Mouse (Mus musculus) megakaryocyte-erythroid progenitor cell, adult 5-6 weeks (primary cell): ENCODE measurements around the gene Slc1a1. TPM values are rescaled to one million over a fixed set of nuclear protein-coding genes. Genes with fewer than 3 reads are reported as not detected.

ENCODE experiments used
- ATAC-seq: replicated peaks from 2 replicates; pipeline ENCODE4 v1.8.0; 2016; ENCODE audit warnings: mild to moderate bottlenecking, inconsistent platforms; ENCODE audit not compliant: severe bottlenecking, poor library complexity, low FRiP score, low TSS enrichment
- total RNA-seq, 2 experiments: library from RNA; stranded (forward) in 1 of 2; stranded (reverse) in 1 of 2; fragments of 200-1000, 215-1000 nt in 1 of 2; fragments of >200 nt in 1 of 2; fragmentation: Nextera tagmentation in 1 of 2; gene quantifications; 2 replicates each; pipeline ENCODE4 v1.2.3; 2014 to 2017

Slc1a1 gene
- total RNA-seq, 2 experiments from 2014 or later, result not detected

DNA sequence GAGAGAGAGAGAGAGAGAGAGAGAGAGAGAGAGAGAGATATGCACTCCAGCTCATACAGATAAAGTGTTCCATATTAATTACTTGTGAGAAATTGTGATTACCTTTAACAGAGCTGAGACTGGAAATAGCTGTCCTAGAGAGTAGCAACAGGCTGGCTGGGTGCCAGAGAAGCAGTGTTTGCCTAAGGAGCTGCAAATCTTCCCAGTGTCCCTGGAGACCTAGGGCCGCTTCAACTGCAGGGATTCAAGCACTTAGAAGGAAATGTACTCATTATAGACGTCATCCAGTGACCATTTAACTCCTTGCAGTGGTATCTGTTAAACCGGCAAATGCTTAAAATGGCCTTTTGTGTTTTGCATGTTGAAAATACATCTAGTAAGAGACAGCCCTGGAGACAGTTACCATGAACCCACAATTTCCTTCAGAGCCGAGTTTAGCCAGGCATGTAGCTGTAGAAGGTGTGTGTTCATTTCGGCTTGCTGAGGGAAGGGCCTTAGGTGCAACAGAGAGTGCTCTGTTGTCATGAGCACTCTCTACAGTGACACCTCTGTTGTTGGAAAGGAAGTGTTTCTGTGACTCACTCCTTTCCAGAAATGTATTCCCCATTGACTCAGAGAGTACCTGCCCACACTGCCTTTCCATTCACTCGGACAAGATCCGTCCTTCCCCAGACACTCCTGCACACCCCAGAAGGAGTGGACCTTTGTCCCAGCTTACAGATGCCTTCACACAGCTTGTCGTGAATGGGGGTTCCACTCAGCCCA, 10.3 kb downstream of the Slc1a1 start:
- no peak for ATAC-seq

DNA sequence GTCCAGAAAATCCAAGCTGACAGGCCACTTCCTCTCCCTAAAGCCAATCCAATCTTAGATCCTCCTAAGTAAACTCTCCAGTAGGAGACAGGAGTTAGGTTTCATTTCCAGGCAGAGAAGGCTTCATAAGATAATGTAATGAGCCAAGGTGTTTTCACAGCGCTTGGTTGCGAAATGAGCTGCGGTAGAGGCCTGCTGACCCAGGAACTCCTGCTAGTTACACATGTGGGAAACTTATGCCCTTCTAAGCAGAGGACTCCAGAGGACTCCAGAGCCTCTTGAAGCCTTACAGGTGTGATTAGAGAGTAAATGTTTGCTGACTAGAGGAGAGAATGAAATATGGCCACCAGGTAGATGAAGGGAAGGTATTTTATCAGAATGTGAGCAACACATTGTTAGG, 15.7 kb downstream of the Slc1a1 start:
- no peak for ATAC-seq

DNA sequence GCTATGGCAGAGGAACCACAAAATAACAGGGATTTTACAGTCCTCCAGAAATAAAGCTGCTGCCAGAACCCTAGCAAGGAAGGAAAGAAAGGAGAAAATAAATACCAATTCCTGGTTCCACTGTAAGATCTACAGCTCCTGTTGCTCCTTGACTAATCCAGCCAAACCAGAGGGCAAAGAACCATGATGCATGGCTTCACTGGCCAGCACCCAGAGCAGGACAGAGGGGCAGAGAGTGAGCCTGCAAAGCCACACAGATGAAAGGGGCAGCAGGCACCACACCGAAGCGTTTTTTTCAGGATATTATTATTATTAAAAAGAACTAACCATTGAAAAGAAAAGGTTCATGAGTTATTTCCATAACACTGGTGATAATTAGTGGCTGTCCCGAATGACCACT, 17.2 kb downstream of the Slc1a1 start:
- ATAC-seq, result no peak

DNA sequence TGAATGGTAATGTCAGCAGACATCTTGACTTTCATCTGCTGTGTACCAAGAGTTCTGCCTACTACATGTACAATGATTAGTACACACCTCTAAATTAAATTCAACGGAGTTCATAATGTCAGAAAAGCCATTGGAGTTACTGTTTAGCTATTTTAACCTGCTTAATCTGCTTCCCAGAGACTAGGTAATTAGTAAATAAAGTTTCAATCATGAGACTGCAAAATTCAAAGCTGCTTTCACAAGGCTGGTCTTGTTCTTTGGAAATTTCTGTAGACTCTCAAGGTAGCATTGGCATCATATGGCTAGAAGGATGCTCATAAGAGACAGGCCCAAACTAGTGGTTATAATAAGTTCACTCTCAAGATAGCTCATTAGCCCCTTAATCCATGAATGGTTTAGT, 20.0 kb downstream of the Slc1a1 start:
- no peak for ATAC-seq

DNA sequence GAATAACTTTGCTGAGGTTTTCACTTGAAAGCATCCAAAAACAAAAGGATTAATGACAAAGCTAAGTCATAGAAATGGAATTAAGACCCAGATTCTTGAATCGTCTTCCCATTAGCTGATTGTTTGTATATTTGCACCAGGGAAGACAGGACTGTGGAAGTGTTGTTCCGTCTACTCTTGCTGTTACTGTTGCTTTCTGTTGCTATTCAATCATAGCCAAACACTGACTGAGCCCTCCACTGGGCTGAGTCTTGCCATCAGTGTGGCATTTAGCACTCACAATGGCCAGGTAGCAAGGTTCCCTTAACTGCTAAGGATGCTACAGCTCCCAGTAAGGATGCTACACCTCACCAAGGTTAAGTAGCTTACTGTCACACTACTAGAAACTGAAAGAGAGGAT, 25.4 kb downstream of the Slc1a1 start:
- no peak for ATAC-seq

DNA sequence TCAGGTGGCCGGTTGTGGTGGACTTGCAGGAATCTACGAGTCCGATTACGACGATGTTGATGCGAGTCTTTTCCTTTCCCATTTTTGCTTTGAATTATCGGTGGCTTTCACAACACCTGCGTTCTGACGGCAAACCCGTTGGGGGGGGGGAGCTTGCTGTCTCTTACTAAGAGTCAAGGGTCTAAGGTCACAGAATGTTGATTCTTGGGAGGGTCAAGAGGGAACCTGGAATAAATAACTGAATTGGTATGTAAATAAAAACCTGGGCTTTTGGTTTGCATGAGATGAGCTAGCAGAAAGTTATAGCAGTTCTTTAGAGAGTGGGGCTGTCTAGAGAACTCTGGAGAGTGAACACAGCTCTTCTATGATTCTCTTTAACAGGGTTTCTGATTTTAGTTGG, 28.8 kb downstream of the Slc1a1 start:
- ATAC-seq, result no peak

DNA sequence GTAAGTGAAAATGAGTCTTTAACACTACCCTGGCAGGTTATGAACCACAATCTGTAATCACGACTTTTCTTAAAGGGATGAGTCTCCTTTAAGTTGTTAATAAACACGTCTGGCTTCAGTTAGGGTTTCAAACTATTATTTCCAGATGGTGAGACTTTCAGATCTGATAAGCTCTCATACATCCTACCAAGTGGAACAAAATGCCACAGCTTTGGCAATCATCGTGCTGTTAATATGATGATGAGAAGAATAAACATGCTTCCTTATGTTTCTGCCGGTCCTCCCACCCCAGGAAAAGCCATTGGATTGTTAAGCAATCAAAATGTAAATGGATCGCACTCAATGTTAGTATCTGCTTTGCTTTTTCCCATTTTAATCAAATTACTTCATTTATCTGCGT, 30.1 kb downstream of the Slc1a1 start:
- no peak for ATAC-seq

DNA sequence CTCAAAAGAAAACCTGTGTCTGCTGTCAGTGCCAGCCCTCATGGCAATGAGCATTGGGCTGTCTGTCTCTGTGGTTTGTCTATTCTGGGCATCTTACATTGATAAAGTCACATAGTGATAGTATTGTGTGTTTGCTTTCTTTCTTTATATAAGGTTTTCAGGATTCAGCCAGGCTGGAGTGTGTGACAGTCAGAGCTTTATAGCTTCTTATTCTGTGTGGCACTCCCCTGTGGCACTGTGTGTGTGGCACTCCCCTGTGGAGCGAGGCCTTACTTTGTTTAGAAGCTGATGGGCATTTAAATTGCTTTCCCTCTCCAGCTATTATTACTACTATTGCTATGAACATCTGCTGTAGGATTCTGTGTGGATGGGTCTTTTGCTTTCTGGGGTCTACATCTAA, 30.7 kb downstream of the Slc1a1 start:
- ATAC-seq, result no peak

DNA sequence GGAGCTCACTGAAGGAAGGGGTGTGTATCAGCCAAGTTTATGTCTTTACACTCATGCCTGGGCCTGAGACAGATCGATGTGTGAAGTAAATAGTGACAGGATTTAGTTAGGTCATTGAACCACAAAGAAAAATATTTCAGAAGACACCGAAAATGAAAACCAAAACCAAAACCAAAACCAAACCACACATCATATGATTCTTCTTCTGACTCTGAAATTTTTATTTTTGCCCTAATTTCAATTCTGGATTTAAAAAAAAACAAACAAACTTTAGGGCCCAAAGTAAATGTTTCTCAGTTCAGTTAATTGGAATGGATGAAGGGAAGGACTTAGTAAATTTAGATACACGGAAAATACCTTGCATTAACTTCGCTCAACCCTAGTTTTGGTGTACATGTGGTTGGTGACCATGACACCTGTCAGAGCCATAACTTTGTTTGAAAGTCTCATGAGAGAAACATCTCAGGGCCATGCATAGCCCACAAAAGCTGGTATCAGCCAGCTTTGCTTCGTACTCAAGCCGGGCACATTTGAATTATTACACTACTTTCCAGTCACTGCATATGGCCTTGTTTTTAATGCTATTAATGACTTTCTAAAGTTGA, 34.5 kb downstream of the Slc1a1 start:
- ATAC-seq, result no peak

DNA sequence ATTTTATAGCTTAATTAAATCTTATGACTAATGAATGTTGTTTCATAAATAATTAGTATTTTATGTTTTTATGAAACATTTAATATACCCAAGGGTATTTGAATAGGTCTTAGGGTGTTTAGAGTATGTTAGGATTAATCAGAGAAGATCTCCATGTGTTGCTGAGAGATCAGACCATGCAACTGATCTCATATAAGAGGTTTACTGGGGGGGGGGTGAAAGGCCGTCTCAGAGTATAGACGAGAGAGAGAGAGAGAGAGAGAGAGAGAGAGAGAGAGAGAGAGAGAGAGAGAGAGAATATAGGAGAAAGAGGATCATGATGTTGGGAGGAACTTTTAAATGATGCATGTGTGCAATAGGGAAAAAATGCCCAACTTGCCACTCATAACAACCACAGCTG, 35.5 kb downstream of the Slc1a1 start:
- no peak for ATAC-seq

DNA sequence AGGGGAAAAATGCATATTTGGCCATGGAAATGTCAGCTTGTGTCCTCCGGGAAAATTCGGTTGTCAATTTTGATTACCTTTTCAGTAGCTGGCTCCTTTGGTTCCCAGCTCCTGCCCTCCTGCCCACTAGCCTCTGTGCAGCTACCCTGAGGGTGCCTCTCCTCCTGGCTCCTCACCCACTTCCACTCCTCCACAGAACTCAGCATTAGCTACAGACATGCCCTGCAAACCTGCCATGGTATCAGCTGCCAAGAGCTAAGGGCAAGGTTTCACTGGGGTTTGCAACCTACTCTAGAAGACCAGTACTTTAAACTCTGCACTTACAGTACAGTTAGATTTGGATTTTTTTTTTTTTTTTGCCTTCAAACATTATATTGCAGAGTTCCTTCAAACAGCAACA, 44.6 kb downstream of the Slc1a1 start:
- no peak for ATAC-seq

DNA sequence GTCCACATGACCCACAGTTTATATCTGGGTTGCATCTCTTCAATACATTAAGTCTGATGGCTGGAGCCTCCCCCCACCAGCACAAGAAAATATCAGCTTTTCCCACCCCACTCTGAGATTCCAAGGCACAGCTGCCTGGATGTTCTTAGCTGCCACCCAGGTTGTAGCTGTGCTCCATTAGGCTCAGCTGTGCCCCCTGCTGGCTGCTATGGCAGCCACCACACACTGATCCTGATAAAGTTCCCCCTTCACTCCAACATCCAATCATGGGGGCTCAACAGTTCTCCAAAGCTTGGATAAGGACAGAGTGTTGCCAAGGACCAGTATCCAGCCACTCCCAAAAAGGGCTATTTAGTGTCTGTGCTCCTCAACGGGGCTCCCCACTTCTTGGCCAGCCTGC, 48.3 kb downstream of the Slc1a1 start:
- ATAC-seq, result 0 out of 2 replicates have a peak, but pooled peaks have one; percentile 44

DNA sequence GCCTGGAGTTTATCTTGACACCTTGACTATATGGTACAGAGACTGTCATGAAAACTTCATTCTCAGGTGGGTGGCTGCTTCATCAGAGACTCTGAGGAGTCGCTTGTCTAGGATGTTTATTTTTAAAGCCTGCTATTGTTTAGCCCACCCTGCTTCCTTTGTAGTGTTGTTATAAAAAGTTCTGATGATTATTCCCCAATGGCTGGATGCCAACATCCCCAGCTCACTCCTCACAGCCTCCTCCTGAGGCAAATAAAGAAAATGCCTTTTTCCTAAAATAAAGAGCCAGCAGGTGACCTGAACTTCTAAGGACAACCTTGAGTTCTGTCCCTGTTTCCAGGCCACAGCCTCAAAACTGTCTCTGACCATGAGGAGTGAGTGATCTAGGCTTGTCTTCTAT, 53.6 kb downstream of the Slc1a1 start:
- ATAC-seq, result no peak

DNA sequence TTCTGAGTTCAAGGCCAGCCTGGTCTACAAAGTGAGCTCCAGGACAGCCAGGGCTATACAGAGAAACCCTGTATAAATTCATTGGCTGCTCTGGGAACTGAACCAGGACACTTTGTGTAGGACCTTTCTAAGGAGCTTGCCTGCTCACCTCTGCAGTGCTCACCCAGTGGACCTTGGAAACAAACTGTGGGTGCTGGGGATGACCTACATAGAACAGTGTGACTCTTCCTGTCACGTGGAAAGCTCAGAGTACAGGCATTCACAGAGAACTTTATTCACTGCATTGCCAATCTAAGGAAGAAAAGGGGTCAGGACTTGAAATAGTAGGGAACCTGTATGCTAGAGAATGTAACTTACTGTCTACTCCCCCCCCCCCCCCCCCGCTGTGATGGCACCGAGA, 54.4 kb downstream of the Slc1a1 start:
- no peak for ATAC-seq

DNA sequence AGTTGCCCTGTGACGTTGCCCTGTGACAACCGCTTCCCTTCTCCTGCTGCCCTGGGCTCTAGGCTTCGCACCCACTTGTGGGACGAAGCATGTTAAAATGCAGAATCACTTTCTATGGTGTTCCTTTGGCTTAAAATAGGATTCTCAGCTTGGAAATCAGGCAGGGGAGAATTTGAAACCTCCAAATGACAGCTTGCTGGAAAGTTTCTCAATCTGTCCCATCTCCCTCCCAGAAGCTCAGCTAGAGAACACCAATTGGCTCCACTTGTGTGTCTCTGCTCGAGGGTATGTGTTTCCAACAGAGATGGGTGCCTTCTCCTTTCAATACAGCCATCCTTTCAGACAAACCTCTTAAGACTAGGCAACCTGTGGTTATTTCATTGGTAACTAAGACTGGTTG, 56.4 kb downstream of the Slc1a1 start:
- no peak for ATAC-seq

DNA sequence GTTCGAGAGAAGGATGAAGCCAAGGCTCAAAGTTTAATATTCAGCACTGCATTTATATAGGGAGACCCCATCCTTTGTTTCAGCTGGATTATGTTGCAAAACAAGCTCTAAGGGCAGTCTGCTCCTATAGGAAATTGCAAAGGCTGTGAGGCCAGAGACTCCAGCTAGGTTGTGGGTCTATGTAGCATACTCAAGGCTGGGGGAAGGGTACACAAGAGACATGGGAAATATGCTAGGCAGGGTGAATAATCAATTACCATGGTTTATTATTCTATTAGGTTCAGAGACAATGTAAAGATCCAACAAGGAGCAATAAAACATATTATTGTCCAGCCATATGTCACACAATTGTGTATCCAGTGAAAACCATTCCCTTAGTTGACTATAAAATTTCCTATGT, 57.0 kb downstream of the Slc1a1 start:
- ATAC-seq, result no peak

DNA sequence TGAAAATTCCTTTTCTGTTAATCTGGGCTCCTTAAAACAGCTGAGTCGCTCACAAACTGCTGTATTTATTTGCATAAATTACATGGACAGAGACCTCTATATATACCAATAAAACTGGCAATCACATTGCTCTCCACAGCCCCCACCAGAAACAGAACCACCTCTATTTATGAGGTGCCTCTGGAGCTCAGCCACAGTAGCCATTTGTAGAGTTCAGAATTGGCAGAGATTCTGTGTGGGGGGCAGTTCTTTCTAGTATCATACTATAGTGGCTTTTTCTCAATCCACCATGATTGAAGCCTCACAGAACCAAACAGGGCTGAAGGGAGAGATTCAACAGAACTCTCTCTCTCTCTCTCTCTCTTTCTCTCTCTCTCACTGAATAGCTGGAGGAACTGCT, 61.8 kb downstream of the Slc1a1 start:
- ATAC-seq, result no peak

DNA sequence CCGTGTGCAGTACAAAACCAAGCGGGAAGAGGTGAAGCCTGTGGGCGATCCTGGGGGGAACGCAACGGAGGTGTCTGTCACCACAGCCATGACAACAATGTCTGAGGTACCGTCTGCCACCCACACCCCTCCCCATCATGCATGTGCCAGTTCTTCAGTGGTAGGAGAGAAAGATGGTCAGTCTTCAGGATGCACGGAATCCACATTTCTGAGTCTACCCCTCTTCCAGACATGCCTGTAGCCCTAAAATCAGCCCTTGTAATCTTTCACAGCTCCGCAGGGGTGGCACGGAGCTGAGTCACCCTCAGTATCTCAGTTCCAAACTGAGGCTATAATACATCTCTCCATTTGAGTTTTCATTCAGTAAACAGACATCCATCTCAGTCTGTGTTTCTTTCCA, 62.6 kb downstream of the Slc1a1 start:
- ATAC-seq, result no peak

DNA sequence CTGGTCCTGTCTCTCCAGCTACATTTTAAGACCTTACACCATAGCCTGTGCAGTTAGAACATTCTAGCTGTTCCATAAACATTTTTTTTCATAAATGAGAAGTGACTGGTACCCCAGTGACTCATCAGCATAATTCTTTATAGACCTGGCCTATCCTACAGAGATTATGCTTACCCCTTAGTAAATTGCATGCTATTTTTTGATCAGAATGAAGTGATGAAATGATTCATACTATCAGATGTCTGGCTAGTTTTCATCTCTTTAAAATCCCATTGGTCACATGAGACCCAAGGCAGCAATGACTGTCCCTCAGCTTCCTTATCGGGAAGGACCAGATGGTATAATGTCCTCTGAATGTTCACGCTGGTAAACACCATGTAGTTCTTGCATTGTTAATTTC, 65.9 kb downstream of the Slc1a1 start:
- ATAC-seq, result no peak

DNA sequence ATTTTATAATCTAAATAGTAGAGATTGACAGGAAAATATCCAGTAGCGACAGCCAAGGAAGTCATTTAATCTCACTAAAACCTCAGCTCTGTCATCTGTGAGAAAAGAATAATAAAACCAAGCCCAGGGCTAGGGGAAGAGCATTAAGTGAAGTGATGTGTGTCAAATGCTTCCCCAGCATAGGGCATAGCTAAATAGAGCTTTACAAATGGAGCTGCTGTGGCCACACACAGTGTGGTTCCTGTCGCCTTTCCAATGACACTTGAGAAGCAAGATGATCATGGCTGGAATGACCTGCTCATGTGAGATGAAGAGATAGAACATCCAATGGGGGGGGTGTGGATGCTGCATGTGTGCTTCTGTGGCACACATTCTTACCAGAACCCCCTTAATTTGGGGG, 67.3 kb downstream of the Slc1a1 start:
- no peak for ATAC-seq

DNA sequence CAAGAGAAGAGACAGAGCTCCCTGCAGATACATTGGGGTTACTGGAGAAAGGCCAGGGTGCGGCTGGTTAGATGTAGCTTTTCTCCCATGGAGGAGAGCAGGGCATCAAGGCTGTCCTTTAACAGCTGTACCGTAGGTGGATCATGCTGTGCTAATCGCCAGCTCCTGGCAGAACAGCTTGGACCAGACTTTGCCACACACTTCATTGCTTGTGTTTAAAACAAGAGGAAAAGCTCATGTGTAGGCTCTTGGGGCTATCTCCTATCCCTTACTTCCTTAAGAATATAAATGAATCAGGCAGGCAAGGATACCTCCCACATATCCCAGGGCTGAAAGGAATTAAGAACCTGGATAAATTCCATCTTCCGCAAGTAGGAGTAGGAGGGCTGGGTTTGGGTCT, 68.0 kb downstream of the Slc1a1 start:
- ATAC-seq, result no peak
